15 mouse cellular contexts compared by ENCODE assay signal in genomic region chr2:117216152-117216551, GRCm38 (mm10). TPM values are rescaled to one million over a fixed set of nuclear protein-coding genes. Genes with fewer than 3 reads are reported as not detected.
A peak's percentile ranks its signal among the peaks of the same experiment; 100 is the strongest.
DNase-seq lines count a peak whose midpoint lies in the region; ATAC-seq and TF ChIP-seq lines count a peak whose summit lies in the region.
"Had no signal": no experiment of that assay in that cellular context is flagged by ENCODE, and none has a peak within 500 bp of the region (broad histone marks: within the 10 kb centered on the region; RNA-seq: fewer than 3 reads in every experiment).

No protein-coding gene starts in this region.

- no peaks in the 10 kb centered on the region for H3K36me3 ChIP-seq in G1E (replicated peaks)
- H3K36me3 ChIP-seq: embryonic facial prominence, embryonic 15.5 days; liver, embryonic 13.5 days; midbrain, embryonic 13.5 days had no signal

- H3K27me3 ChIP-seq in G1E (ENCODE audit: insufficient read depth, low read length), result peaks cover 9% of the 10 kb centered on the region
- H3K27me3 ChIP-seq: embryonic facial prominence, embryonic 15.5 days; liver, embryonic 13.5 days; midbrain, embryonic 13.5 days had no signal

- peak; percentile 65 for TF ChIP-seq CTCF in layer of hippocampus, adult 2 months (conservative IDR thresholded peaks at IDR 0.05)
- TF ChIP-seq CTCF in G1E (IDR thresholded peaks at IDR 0.05; ENCODE audit: low read depth, low read length), result peak; percentile 14; the same call in 1 of the 2 replicates

- H3K9me3 ChIP-seq in G1E (replicated peaks), result no peaks in the 10 kb centered on the region
- H3K9me3 ChIP-seq: embryonic facial prominence, embryonic 15.5 days; liver, embryonic 13.5 days; midbrain, embryonic 13.5 days had no signal

- H3K4me3 ChIP-seq in layer of hippocampus, adult 2 months, result no peak overlapping the region
- no peak overlapping the region for H3K4me3 ChIP-seq in G1E (ENCODE audit: low read depth, low read length)
- H3K4me3 ChIP-seq: embryonic facial prominence, embryonic 15.5 days; liver, embryonic 13.5 days; midbrain, embryonic 13.5 days had no signal

- peak; percentile 26 for DNase-seq in CD4-positive, CD25-positive, alpha-beta regulatory T cell, adult 2 months (ENCODE audit: low read depth, low spot score)
- DNase-seq in layer of hippocampus, adult 2 months (ENCODE audit: low spot score in 2 of 2), result no peak
- DNase-seq in layer of hippocampus, adult 18-20 months (ENCODE audit: low spot score in 2 of 2), result no peak
- DNase-seq in G1E (ENCODE audit: low spot score), result no peak
- no peak for DNase-seq in testis, postnatal 14 days (ENCODE audit: low spot score)
- no peak for DNase-seq in urinary bladder, postnatal 10 days (ENCODE audit: low spot score)
- DNase-seq: adrenal gland, adult 2 months; cerebellum, adult 9-10 months; layer of hippocampus, postnatal 36 days; liver, embryonic 13.5 days; right cerebral cortex, postnatal 14 days had no signal

- no peaks in the 10 kb centered on the region; the same call in 1 of the 2 replicates for H3K4me1 ChIP-seq in G1E (ENCODE audit: insufficient read depth, low read depth, low read length)
- H3K4me1 ChIP-seq: liver, embryonic 13.5 days had no signal

- no peak overlapping the region for H3K27ac ChIP-seq in layer of hippocampus, adult 2 months
- H3K27ac ChIP-seq: liver, embryonic 13.5 days; midbrain, embryonic 13.5 days had no signal

- ATAC-seq in CD4-positive, CD25-positive, alpha-beta regulatory T cell, adult 4 months, result no peak
- ATAC-seq in G1E (ENCODE audit: extremely low read depth, insufficient number of reproducible peaks, low FRiP score, poor library complexity, severe bottlenecking), result no peak
- peak; percentile 64 for ATAC-seq in megakaryocyte progenitor cell, adult 5-6 weeks (replicated peaks; ENCODE audit: poor library complexity)
- ATAC-seq: midbrain, embryonic 13.5 days had no signal

RNA-seq across cellular contexts. Expression of gene Fam98b, which starts 33.4 kb away (rescaled TPM):
- polyA plus RNA-seq in CD4-positive, CD25-positive, alpha-beta regulatory T cell, adult 4 months (2017; shearing (Covaris generic)), result 10 to 100 TPM in 1 of 2 experiments, 1 to 10 TPM in 1; 8.8 to 10.6 TPM
- total RNA-seq in layer of hippocampus, adult 2 months (2021), result 10 to 100 TPM; 49.6 to 51.9 TPM
- total RNA-seq in layer of hippocampus, adult 18-20 months (2021), result 10 to 100 TPM; 46.6 to 51.4 TPM
- total RNA-seq in G1E (2014; fragmentation: Nextera tagmentation) (43.0 and 50.8 TPM in 2 replicates), G1E (2017) (11.0 and 11.2 TPM in 2 replicates)
- polyA plus RNA-seq in G1E (2012), result 7.4 and 11.2 TPM in 2 replicates
- total RNA-seq in megakaryocyte progenitor cell, adult 5-6 weeks (2015), result 40.8 and 43.5 TPM in 2 replicates
- total RNA-seq in megakaryocyte progenitor cell, adult 5-6 weeks (2017), result 15.8 and 19.1 TPM in 2 replicates
